Mouse (Mus musculus): ENCODE results near the gene Spib. TPM values are rescaled to one million over a fixed set of nuclear protein-coding genes. Genes with fewer than 3 reads are reported as not detected.

Gene Spib
- polyA plus RNA-seq, 1 experiment from 2014 or later, result not detected

GRCm38 (mm10) chr7:44486927-44487575 lies 44.8 kb downstream of the Spib start:
- H3K27ac ChIP-seq (ENCODE audit: low read length), result no peak overlapping the region
- no peaks in the 10 kb centered on the region for H3K9me3 ChIP-seq (ENCODE audit: control insufficient read depth, low read length)
- H3K4me2 ChIP-seq (ENCODE audit: low read length), result no peak overlapping the region
- H3K9ac ChIP-seq (replicated peaks; ENCODE audit: low read depth, low read length), result no peak overlapping the region
- H3K36me3 ChIP-seq (ENCODE audit: control insufficient read depth, insufficient read depth), result peaks cover 16% of the 10 kb centered on the region
- WGBS, result 58% methylated on average over 13 of the region's 13 CpGs
- H3K4me1 ChIP-seq (replicated peaks; ENCODE audit: control insufficient read depth, insufficient read depth, low read length), result no peaks in the 10 kb centered on the region
- H3K4me3 ChIP-seq (replicated peaks; ENCODE audit: low read length), result no peak overlapping the region
- 0 out of 2 replicates have a peak, but pooled peaks cover 2% of the 10 kb centered on the region for H3K27me3 ChIP-seq (replicated peaks; ENCODE audit: control insufficient read depth, insufficient read depth, low read length)
- no peak for ATAC-seq

GRCm38 (mm10) chr7:44485572-44486195 lies 46.2 kb downstream of the Spib start:
- H3K27me3 ChIP-seq (replicated peaks; ENCODE audit: control insufficient read depth, insufficient read depth, low read length), result 0 out of 2 replicates have a peak, but pooled peaks cover 4% of the 10 kb centered on the region
- no peaks in the 10 kb centered on the region for H3K9me3 ChIP-seq (ENCODE audit: control insufficient read depth, low read length)
- ATAC-seq, result no peak
- no peak overlapping the region for H3K4me3 ChIP-seq (replicated peaks; ENCODE audit: low read length)
- H3K36me3 ChIP-seq (ENCODE audit: control insufficient read depth, insufficient read depth), result peaks cover 7% of the 10 kb centered on the region
- no peak overlapping the region for H3K4me2 ChIP-seq (ENCODE audit: low read length)
- no peak overlapping the region for H3K27ac ChIP-seq (ENCODE audit: low read length)
- no peaks in the 10 kb centered on the region for H3K4me1 ChIP-seq (replicated peaks; ENCODE audit: control insufficient read depth, insufficient read depth, low read length)
- 71% methylated on average over 7 of the region's 7 CpGs for WGBS
- H3K9ac ChIP-seq (replicated peaks; ENCODE audit: low read depth, low read length), result no peak overlapping the region

- Histone ChIP-seq H3K36me3 (ENCODE audit: control insufficient read depth, insufficient read depth) (peaks cover under 1% of the 10 kb centered on the region; the same call in 1 of the 2 replicates), H3K9ac (replicated peaks; ENCODE audit: low read depth, low read length) (no peak overlapping the region), H3K27ac (ENCODE audit: low read length) (no peak overlapping the region), H3K27me3 (replicated peaks; ENCODE audit: control insufficient read depth, insufficient read depth, low read length) (0 out of 2 replicates have a peak, but pooled peaks cover 10% of the 10 kb centered on the region), H3K4me3 (replicated peaks; ENCODE audit: low read length) (no peak overlapping the region), H3K4me2 (ENCODE audit: low read length) (no peak overlapping the region), H3K9me3 (ENCODE audit: control insufficient read depth, low read length) (no peaks in the 10 kb centered on the region), H3K4me1 (replicated peaks; ENCODE audit: control insufficient read depth, insufficient read depth, low read length) (no peaks in the 10 kb centered on the region)
- peak; percentile 75 for ATAC-seq
- WGBS, result 33% methylated on average over 5 of the region's 5 CpGs
Observed at GRCm38 (mm10) chr7:44484841-44485571, 46.9 kb downstream of the Spib start.

GRCm38 (mm10) chr7:44484109-44484508 lies 47.8 kb downstream of the Spib start:
- 0 out of 2 replicates have a peak, but pooled peaks cover 12% of the 10 kb centered on the region for H3K27me3 ChIP-seq (replicated peaks; ENCODE audit: control insufficient read depth, insufficient read depth, low read length)
- no peaks in the 10 kb centered on the region for H3K36me3 ChIP-seq (ENCODE audit: control insufficient read depth, insufficient read depth)
- H3K9me3 ChIP-seq (ENCODE audit: control insufficient read depth, low read length), result no peaks in the 10 kb centered on the region
- no peak overlapping the region for H3K27ac ChIP-seq (ENCODE audit: low read length)
- 91% methylated on average over 1 of the region's 1 CpGs for WGBS
- no peak overlapping the region for H3K4me2 ChIP-seq (ENCODE audit: low read length)
- H3K4me1 ChIP-seq (replicated peaks; ENCODE audit: control insufficient read depth, insufficient read depth, low read length), result no peaks in the 10 kb centered on the region
- H3K9ac ChIP-seq (replicated peaks; ENCODE audit: low read depth, low read length), result no peak overlapping the region
- no peak for ATAC-seq
- no peak overlapping the region for H3K4me3 ChIP-seq (replicated peaks; ENCODE audit: low read length)

GRCm38 (mm10) chr7:44482836-44483435 lies 48.9 kb downstream of the Spib start:
- 85% methylated on average over 3 of the region's 3 CpGs for WGBS
- H3K36me3 ChIP-seq (ENCODE audit: control insufficient read depth, insufficient read depth), result no peaks in the 10 kb centered on the region
- H3K4me2 ChIP-seq (ENCODE audit: low read length), result no peak overlapping the region
- H3K9me3 ChIP-seq (ENCODE audit: control insufficient read depth, low read length), result no peaks in the 10 kb centered on the region
- H3K9ac ChIP-seq (replicated peaks; ENCODE audit: low read depth, low read length), result no peak overlapping the region
- ATAC-seq, result no peak
- no peaks in the 10 kb centered on the region for H3K4me1 ChIP-seq (replicated peaks; ENCODE audit: control insufficient read depth, insufficient read depth, low read length)
- H3K27me3 ChIP-seq (replicated peaks; ENCODE audit: control insufficient read depth, insufficient read depth, low read length), result peaks cover 12% of the 10 kb centered on the region; the same call in 1 of the 2 replicates
- no peak overlapping the region for H3K27ac ChIP-seq (ENCODE audit: low read length)
- no peak overlapping the region for H3K4me3 ChIP-seq (replicated peaks; ENCODE audit: low read length)

Small RNA genes within 50 kb of the gene (microRNA-seq; reads per million reads assigned to microRNA genes)
- not detected for gene Mir7053

Other genes with a start within 250 kb of the Spib start
- 3.5 and 4.4 TPM in 2 replicates for gene Clec11a, start 225.2 kb downstream of the Spib start, polyA plus RNA-seq (2015; fragmentation: Nextera tagmentation; extraction: Ambion mirVana)
- 20.4 and 26.5 TPM in 2 replicates for gene Shank1, start 221.8 kb downstream of the Spib start, polyA plus RNA-seq (2015; fragmentation: Nextera tagmentation; extraction: Ambion mirVana)
- 27.2 and 37.2 TPM in 2 replicates for gene Syt3, start 148.0 kb downstream of the Spib start, polyA plus RNA-seq (2015; fragmentation: Nextera tagmentation; extraction: Ambion mirVana)
- 0.86 and 2.3 TPM in 2 replicates for gene 1700008O03Rik, start 146.3 kb downstream of the Spib start, polyA plus RNA-seq (2015; fragmentation: Nextera tagmentation; extraction: Ambion mirVana)
- gene Lrrc4b, start 103.1 kb downstream of the Spib start, polyA plus RNA-seq (2015; fragmentation: Nextera tagmentation; extraction: Ambion mirVana), result 10.6 and 12.6 TPM in 2 replicates
- 2.6 and 3.7 TPM in 2 replicates for gene Aspdh, start 66.7 kb downstream of the Spib start, polyA plus RNA-seq (2015; fragmentation: Nextera tagmentation; extraction: Ambion mirVana)
- 51.4 and 61.8 TPM in 2 replicates for gene Josd2, start 64.1 kb downstream of the Spib start, polyA plus RNA-seq (2015; fragmentation: Nextera tagmentation; extraction: Ambion mirVana)
- 120 and 127 TPM in 2 replicates for gene Emc10, start 35.5 kb downstream of the Spib start, polyA plus RNA-seq (2015; fragmentation: Nextera tagmentation; extraction: Ambion mirVana)
- gene Fam71e1, start 35.5 kb downstream of the Spib start, polyA plus RNA-seq (2015; fragmentation: Nextera tagmentation; extraction: Ambion mirVana), result 22.2 and 28.9 TPM in 2 replicates
- gene Mybpc2, start 7.4 kb downstream of the Spib start, polyA plus RNA-seq (2015; fragmentation: Nextera tagmentation; extraction: Ambion mirVana), result 0.05 and 0.12 TPM in 2 replicates
- gene Pold1, start 16.8 kb upstream of the Spib start, polyA plus RNA-seq (2015; fragmentation: Nextera tagmentation; extraction: Ambion mirVana), result 46.1 and 48.0 TPM in 2 replicates
- 69.8 and 80.2 TPM in 2 replicates for gene Nr1h2, start 21.9 kb upstream of the Spib start, polyA plus RNA-seq (2015; fragmentation: Nextera tagmentation; extraction: Ambion mirVana)
- gene Napsa, start 40.3 kb upstream of the Spib start, polyA plus RNA-seq (2015; fragmentation: Nextera tagmentation; extraction: Ambion mirVana), result 0.42 and 1.4 TPM in 2 replicates
- 2.8 and 4.0 TPM in 2 replicates for gene Kcnc3, start 58.6 kb upstream of the Spib start, polyA plus RNA-seq (2015; fragmentation: Nextera tagmentation; extraction: Ambion mirVana)
- 1.6 and 1.7 TPM in 2 replicates for gene Myh14, start 138.8 kb upstream of the Spib start, polyA plus RNA-seq (2015; fragmentation: Nextera tagmentation; extraction: Ambion mirVana)
- not detected in 2 replicates for gene Izumo2, start 176.7 kb upstream of the Spib start, polyA plus RNA-seq (2015; fragmentation: Nextera tagmentation; extraction: Ambion mirVana)
- gene Vrk3, start 216.3 kb upstream of the Spib start, polyA plus RNA-seq (2015; fragmentation: Nextera tagmentation; extraction: Ambion mirVana), result 34.6 and 36.0 TPM in 2 replicates
- gene Zfp473, start 219.0 kb upstream of the Spib start, polyA plus RNA-seq (2015; fragmentation: Nextera tagmentation; extraction: Ambion mirVana), result 1.1 and 1.8 TPM in 2 replicates